Mouse (Mus musculus): Measurements from ENCODE around the gene Prim1.

DNA sequence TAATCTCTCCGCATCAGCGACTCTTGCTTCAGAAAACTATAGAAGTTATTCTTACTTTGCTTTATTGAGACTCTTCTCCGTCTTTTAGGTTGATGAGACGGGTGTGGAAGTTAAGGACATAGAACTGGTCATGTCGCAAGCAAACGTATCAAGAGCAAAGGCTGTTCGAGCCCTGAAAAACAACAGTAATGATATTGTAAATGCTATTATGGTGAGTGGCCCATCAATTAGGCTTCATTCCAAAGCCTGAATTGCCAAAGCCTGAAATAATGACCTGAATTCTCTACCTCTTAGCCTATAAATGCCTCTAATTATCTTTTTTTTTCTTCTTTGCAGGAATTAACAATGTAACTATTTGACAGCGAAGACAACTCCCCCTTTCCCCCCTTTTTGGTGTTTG, 33.2 kb downstream of the Prim1 start:
- TF ChIP-seq HCFC1 (IDR thresholded peaks at IDR 0.05; ENCODE audit: borderline replicate concordance, insufficient read depth, low read length) (no peak), ZNF384 (IDR thresholded peaks at IDR 0.05; ENCODE audit: low read depth, low read length) (no peak), ZC3H11A (IDR thresholded peaks at IDR 0.05; ENCODE audit: borderline replicate concordance, low read depth, low read length) (no peak), MAFK (IDR thresholded peaks at IDR 0.05; ENCODE audit: insufficient read depth, low read depth, low read length) (no peak), CHD2 (IDR thresholded peaks at IDR 0.05; ENCODE audit: low read depth, low read length) (no peak)

Data from ES-E14 (cell line).